Mouse (Mus musculus) lung, postnatal 0 days (tissue): ENCODE measurements around the gene Rpl9.

Source experiments
- CTCF ChIP-seq: IDR thresholded peaks from 2 replicates; pipeline ENCODE4 v1.5.1; 2016; ENCODE audit warnings: antibody characterized with exemption, mild to moderate bottlenecking
- EP300 ChIP-seq: IDR thresholded peaks from 2 replicates; pipeline ENCODE4 v1.6.1; 2016; ENCODE audit warnings: antibody characterized with exemption, mild to moderate bottlenecking, control low read depth

GRCm38 (mm10) chr5:65354097-65354496 lies 37.1 kb downstream of the Rpl9 start:
- TF ChIP-seq EP300 = no peak
- TF ChIP-seq CTCF = no peak
